19 mouse cellular contexts compared by ENCODE assay signal in the genomic region with DNA sequence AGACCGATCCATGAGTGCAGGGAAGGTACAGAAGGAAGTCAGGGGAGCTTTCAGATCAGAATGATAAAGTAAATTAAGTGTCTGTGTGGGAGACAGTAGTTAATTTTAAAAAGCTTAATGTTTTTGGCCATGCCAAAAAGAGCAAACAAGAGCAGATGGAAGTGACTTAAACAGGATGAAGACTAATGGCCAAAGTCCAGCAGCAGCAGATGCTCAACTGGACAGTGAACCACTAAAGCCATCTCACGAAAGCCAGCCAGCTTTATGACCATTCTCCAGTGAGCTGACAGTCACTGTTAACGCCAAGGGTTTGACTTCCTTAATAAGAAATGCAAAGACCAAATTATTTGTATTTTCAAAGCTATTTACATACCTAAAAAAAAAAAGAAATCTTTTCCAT.
DNase-seq lines count a peak whose midpoint lies in the region; ATAC-seq and TF ChIP-seq lines count a peak whose summit lies in the region.
"Had no signal": no experiment of that assay in that cellular context is flagged by ENCODE, and none has a peak within 500 bp of the region (broad histone marks: within the 10 kb centered on the region; RNA-seq: fewer than 3 reads in every experiment).

No protein-coding gene starts in this region.

- no peak overlapping the region for H3K4me3 ChIP-seq in heart, adult 2 months
- H3K4me3 ChIP-seq in hindbrain, embryonic 11.5 days (ENCODE audit: low read depth, low read length): no peak overlapping the region
- H3K4me3 ChIP-seq: forebrain, embryonic 10.5 days; heart, embryonic 13.5 days; hindbrain, embryonic 10.5 days; neural tube, embryonic 12.5 days; stomach, embryonic 15.5 days had no signal

- no peak overlapping the region for H3K9ac ChIP-seq in heart, adult 2 months (ENCODE audit: low read depth, low read length)
- no peak overlapping the region for H3K9ac ChIP-seq in hindbrain, embryonic 11.5 days (ENCODE audit: low read depth, low read length)
- H3K9ac ChIP-seq: heart, embryonic 13.5 days; liver, embryonic 14.5 days; neural tube, embryonic 12.5 days; stomach, embryonic 15.5 days had no signal

- H3K36me3 ChIP-seq in heart, adult 2 months (ENCODE audit: control insufficient read depth, insufficient read depth, low read length): no peaks in the 10 kb centered on the region
- no peaks in the 10 kb centered on the region for H3K36me3 ChIP-seq in hindbrain, embryonic 11.5 days (ENCODE audit: control insufficient read depth, insufficient read depth, low read length)
- H3K36me3 ChIP-seq: neural tube, embryonic 12.5 days; stomach, embryonic 15.5 days had no signal

- intact Hi-C loops in heart, adult 2 months (cut with DNase I): no loop called here

- no peak for TF ChIP-seq EP300 in heart, adult 2 months (IDR thresholded peaks at IDR 0.05; ENCODE audit: insufficient read depth, low read depth, low read length)

- WGBS in heart, adult 2 months: 55% methylated on average over 3 of the region's 3 CpGs
- WGBS in hindbrain, embryonic 11.5 days: 88% methylated on average over 3 of the region's 3 CpGs

- H3K9me3 ChIP-seq in hindbrain, embryonic 11.5 days (ENCODE audit: control insufficient read depth, low read length): no peaks in the 10 kb centered on the region
- H3K9me3 ChIP-seq: forebrain, embryonic 10.5 days; heart, embryonic 13.5 days; hindbrain, embryonic 10.5 days; neural tube, embryonic 12.5 days; stomach, embryonic 15.5 days had no signal

- H3K4me1 ChIP-seq in heart, adult 2 months (ENCODE audit: control insufficient read depth, insufficient read depth, low read length): no peaks in the 10 kb centered on the region
- H3K4me1 ChIP-seq in hindbrain, embryonic 11.5 days (replicated peaks; ENCODE audit: control insufficient read depth, insufficient read depth, low read length): no peaks in the 10 kb centered on the region; the same call in 1 of the 2 replicates
- H3K4me1 ChIP-seq: neural tube, embryonic 12.5 days had no signal

- no peaks in the 10 kb centered on the region for H3K79me2 ChIP-seq in heart, adult 2 months (replicated peaks; ENCODE audit: control insufficient read depth, insufficient read depth, low read length)

- no peak overlapping the region for H3K4me2 ChIP-seq in hindbrain, embryonic 11.5 days (replicated peaks; ENCODE audit: low read depth, low read length)
- H3K4me2 ChIP-seq: heart, embryonic 13.5 days; neural tube, embryonic 12.5 days; stomach, embryonic 15.5 days had no signal

- ATAC-seq in hindbrain, embryonic 11.5 days (ENCODE audit: low FRiP score): no peak
- ATAC-seq: inflammation-experienced regulatory T-cells, adult 6 months had no signal

- no peak overlapping the region for H3K27ac ChIP-seq in heart, adult 2 months
- no peak overlapping the region for H3K27ac ChIP-seq in hindbrain, embryonic 11.5 days (ENCODE audit: low read depth, low read length)
- H3K27ac ChIP-seq: forebrain, embryonic 10.5 days; heart, embryonic 13.5 days; hindbrain, embryonic 10.5 days; liver, embryonic 14.5 days; neural tube, embryonic 12.5 days; stomach, embryonic 15.5 days had no signal

- no peak for TF ChIP-seq CTCF in heart, adult 2 months (IDR thresholded peaks at IDR 0.05)

- DNase-seq in heart, adult 18-20 months: peak; percentile 51 to 58
- no peak for DNase-seq in heart, adult 2 months
- peak; percentile 68 for DNase-seq in kidney, postnatal 14 days
- DNase-seq in kidney, adult 11 months: no peak
- DNase-seq in brain, adult 2 months (ENCODE audit: low read depth, low spot score): peak; percentile 94
- DNase-seq in cerebellum, adult 9-10 months: peak; percentile 88
- DNase-seq in adrenal gland, adult 8-10 months: no peak
- no peak for DNase-seq in hindbrain, embryonic 11.5 days (ENCODE audit: low spot score)
- DNase-seq: adrenal gland, adult 2 months; lung, postnatal 36 days; spleen, adult 18-20 months had no signal

- no peak for TF ChIP-seq POLR2A in heart, adult 2 months (IDR thresholded peaks at IDR 0.05; ENCODE audit: insufficient read depth, low read depth, low read length)

- no peaks in the 10 kb centered on the region for H3K27me3 ChIP-seq in heart, adult 2 months (ENCODE audit: control insufficient read depth, insufficient read depth, low read length)
- no peaks in the 10 kb centered on the region for H3K27me3 ChIP-seq in hindbrain, embryonic 11.5 days (ENCODE audit: control insufficient read depth, insufficient read depth, low read length)
- H3K27me3 ChIP-seq: CH12.LX; heart, embryonic 13.5 days; neural tube, embryonic 12.5 days; stomach, embryonic 15.5 days had no signal

Comparison
In these comparisons a context has a peak if more than half of its experiments do, and no peak if none do; other contexts are left out.
1. DNase-seq: peak in heart, adult 18-20 months (2 of 2), kidney, postnatal 14 days (single experiment), brain, adult 2 months (single experiment) and cerebellum, adult 9-10 months (single experiment); none in heart, adult 2 months (0 of 2), kidney, adult 11 months (single experiment), adrenal gland, adult 8-10 months (single experiment) and hindbrain, embryonic 11.5 days (single experiment).